Mouse (Mus musculus) stomach, postnatal 0 days (tissue): ENCODE data around the gene Fbxl2.

Source experiments
- CTCF ChIP-seq: IDR thresholded peaks from 2 replicates; pipeline ENCODE4 v1.5.1; 2016; ENCODE audit warnings: antibody characterized with exemption, low read depth, mild to moderate bottlenecking, moderate library complexity
- EP300 ChIP-seq: optimal IDR thresholded peaks from 2 replicates; pipeline ENCODE3; 2016; ENCODE audit warnings: antibody characterized with exemption

DNA sequence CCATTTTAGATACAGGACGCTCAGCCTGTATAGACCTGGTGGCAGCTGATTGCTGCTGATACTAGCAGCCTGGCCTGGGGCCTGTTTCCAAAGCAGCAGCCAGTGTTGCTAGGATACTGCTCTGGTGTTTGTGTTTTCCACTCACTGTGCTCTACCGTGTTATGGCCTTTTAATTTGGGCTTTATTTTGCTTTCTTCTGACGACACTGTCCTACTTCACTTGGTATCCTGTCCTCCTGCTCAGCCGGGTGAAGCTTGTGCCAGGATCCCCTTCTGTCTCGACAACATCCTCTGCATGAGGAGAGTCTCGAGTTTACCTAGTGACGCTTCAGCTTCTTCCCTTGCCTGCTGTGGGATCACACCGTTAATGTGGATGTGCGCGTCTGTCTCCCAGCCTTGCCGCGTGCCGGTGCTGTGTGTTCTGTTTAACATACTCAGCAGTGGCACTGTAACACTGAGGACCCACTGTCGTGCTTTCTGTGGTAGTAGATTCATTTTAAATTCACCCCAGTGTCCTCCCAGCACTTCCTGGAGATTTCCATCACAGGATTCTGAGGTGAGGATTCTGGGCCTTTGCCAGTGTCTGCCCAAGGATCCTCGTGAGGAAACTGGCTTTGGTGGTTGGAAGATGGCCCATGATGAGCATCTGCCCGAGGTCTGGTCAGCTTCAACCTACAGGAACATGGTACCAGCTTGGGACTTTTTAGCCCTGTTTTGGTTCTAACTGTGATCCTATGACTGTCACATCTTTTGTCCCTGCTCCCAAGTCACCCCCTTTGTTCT is 64.7 kb downstream of the Fbxl2 start:
- TF ChIP-seq CTCF (no peak), EP300 (no peak)
